In the genomic region with DNA sequence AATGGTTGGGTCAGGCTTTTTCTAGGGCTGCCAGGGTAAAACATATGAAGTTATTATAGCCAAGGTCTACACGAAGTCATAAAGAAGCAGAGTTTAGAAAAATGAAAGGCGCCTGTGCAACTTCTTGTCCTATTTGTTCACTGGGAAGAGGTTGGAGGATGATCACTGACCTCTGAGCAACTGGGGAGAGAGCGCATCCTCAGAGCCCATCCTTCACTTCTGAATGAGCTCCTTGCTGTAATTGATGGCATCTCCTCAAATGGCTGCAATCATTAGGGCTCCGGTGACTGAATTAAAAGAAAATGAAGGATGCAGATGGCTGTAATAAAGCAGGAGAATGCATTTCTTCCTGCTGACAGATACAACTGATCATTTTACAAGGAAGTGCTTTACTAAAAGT, we compare ENCODE assay signal across 15 mouse cellular contexts.
"Had no signal": no experiment of that assay in that cellular context is flagged by ENCODE, and none has a peak within 500 bp of the region (broad histone marks: within the 10 kb centered on the region; RNA-seq: fewer than 3 reads in every experiment).

No protein-coding gene starts in this region.

- H3K27me3 ChIP-seq: liver, embryonic 13.5 days; midbrain, embryonic 12.5 days; midbrain, embryonic 15.5 days; stomach, embryonic 15.5 days had no signal

- H3K9me3 ChIP-seq: liver, embryonic 13.5 days; midbrain, embryonic 12.5 days; midbrain, embryonic 15.5 days; stomach, embryonic 15.5 days had no signal

- ATAC-seq: intestine, embryonic 16.5 days; midbrain, embryonic 15.5 days had no signal

- H3K9ac ChIP-seq: liver, embryonic 13.5 days; midbrain, embryonic 12.5 days; midbrain, embryonic 15.5 days; stomach, embryonic 15.5 days had no signal

- H3K27ac ChIP-seq: liver, embryonic 13.5 days; macrophage; midbrain, embryonic 12.5 days; midbrain, embryonic 15.5 days; stomach, embryonic 15.5 days had no signal

- H3K4me1 ChIP-seq: liver, embryonic 13.5 days; midbrain, embryonic 12.5 days; midbrain, embryonic 15.5 days; stomach, embryonic 15.5 days had no signal

- H3K4me2 ChIP-seq: liver, embryonic 13.5 days; midbrain, embryonic 12.5 days; midbrain, embryonic 15.5 days; stomach, embryonic 15.5 days had no signal

- DNase-seq: kidney, adult 18-20 months; kidney, adult 9 months; kidney, postnatal 14 days; kidney, postnatal 4 days; liver, embryonic 13.5 days; lung, adult 2 months; lung, postnatal 14 days; right cerebral cortex, postnatal 25 days; spleen, adult 18-20 months; thymus, postnatal 36 days had no signal

- H3K36me3 ChIP-seq: liver, embryonic 13.5 days; midbrain, embryonic 12.5 days; midbrain, embryonic 15.5 days; stomach, embryonic 15.5 days had no signal

- H3K4me3 ChIP-seq: liver, embryonic 13.5 days; midbrain, embryonic 12.5 days; midbrain, embryonic 15.5 days; stomach, embryonic 15.5 days had no signal
